8 mouse cellular contexts compared by ENCODE assay signal in the genomic region with DNA sequence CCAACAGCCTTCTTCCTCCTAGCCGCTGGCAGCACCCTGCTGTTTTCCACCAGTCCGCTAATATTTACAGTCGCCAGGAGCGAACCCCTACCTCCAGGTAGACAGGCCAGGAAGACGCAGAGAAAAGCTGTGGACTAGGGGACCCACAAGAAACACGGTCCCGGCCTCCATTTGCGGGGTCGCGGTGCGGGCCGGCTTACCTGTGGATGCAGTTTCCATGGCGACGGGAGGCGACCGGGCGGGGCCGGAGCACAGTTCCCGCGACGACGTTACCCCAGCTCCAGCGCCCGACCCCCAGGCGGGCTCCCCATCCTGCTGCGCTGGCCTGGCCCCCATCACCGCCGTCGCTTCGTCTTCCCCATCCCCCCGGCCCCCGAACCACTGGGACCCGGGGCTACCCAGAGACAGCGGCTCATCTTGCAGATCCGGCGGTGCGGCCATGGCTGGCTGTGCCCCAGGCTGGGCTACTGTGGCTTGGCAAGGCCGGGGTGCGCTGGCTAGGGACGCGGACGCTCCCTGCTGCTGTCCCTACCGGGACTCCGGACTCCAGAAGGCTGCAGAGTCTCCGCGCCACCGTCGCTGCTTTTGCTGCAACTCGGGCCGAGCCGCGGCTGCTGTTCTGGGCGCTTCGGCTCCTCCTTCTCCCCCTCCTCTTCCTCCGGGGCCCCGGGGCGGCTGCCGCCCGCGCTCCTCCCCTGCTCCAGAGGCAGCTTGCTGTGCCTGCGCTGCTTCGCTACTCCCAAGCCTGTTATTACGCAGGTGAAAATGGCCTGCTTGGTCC. TPM values are rescaled to one million over a fixed set of nuclear protein-coding genes. Genes with fewer than 3 reads are reported as not detected.
A peak's percentile ranks its signal among the peaks of the same experiment; 100 is the strongest.
DNase-seq lines count a peak whose midpoint lies in the region; ATAC-seq and TF ChIP-seq lines count a peak whose summit lies in the region.

No protein-coding gene starts in this region.

- H3K4me2 ChIP-seq in forebrain, embryonic 13.5 days: peak overlapping the region; percentile 88
- H3K4me2 ChIP-seq in heart, embryonic 15.5 days: peak overlapping the region; percentile 100
- H3K4me2 ChIP-seq in liver, embryonic 14.5 days (ENCODE audit: low read depth): peak overlapping the region; percentile 52

- TF ChIP-seq POLR2A in ES-Bruce4 (IDR thresholded peaks at IDR 0.05; ENCODE audit: insufficient read depth, low read length): no peak

- H3K9me3 ChIP-seq in ES-Bruce4 (replicated peaks; ENCODE audit: control insufficient read depth, insufficient read depth, low read length, poor library complexity, severe bottlenecking): no peaks in the 10 kb centered on the region
- no peaks in the 10 kb centered on the region for H3K9me3 ChIP-seq in forebrain, embryonic 13.5 days (replicated peaks)
- H3K9me3 ChIP-seq in heart, embryonic 15.5 days (replicated peaks): no peaks in the 10 kb centered on the region
- H3K9me3 ChIP-seq in liver, embryonic 14.5 days (ENCODE audit: control insufficient read depth, low read length): no peaks in the 10 kb centered on the region

- no peak for TF ChIP-seq CTCF in ES-Bruce4 (IDR thresholded peaks at IDR 0.05; ENCODE audit: low read depth, low read length)
- TF ChIP-seq CTCF in liver, embryonic 14.5 days (IDR thresholded peaks at IDR 0.05; ENCODE audit: low read depth): no peak

- H3K27ac ChIP-seq in ES-Bruce4 (ENCODE audit: insufficient read depth, low read length): no peak overlapping the region
- H3K27ac ChIP-seq in forebrain, embryonic 13.5 days: peak overlapping the region; percentile 63
- H3K27ac ChIP-seq in heart, embryonic 15.5 days: no peak overlapping the region
- H3K27ac ChIP-seq in liver, embryonic 14.5 days: no peak overlapping the region

- peaks cover 2% of the 10 kb centered on the region; the same call in 1 of the 2 replicates for H3K27me3 ChIP-seq in ES-Bruce4 (ENCODE audit: control insufficient read depth, insufficient read depth, low read length, poor library complexity, severe bottlenecking)
- H3K27me3 ChIP-seq in forebrain, embryonic 13.5 days: peaks cover 9% of the 10 kb centered on the region; the same call in 1 of the 2 replicates
- peaks cover 27% of the 10 kb centered on the region for H3K27me3 ChIP-seq in heart, embryonic 15.5 days
- H3K27me3 ChIP-seq in liver, embryonic 14.5 days (ENCODE audit: control insufficient read depth, insufficient read depth, low read length): peaks cover 31% of the 10 kb centered on the region

- H3K9ac ChIP-seq in ES-Bruce4 (ENCODE audit: low read depth, poor library complexity, severe bottlenecking): peak overlapping the region; percentile 44
- H3K9ac ChIP-seq in forebrain, embryonic 13.5 days: peak overlapping the region; percentile 82
- H3K9ac ChIP-seq in heart, embryonic 15.5 days: peak overlapping the region; percentile 56
- no peak overlapping the region for H3K9ac ChIP-seq in liver, embryonic 14.5 days (replicated peaks)

- peak overlapping the region; percentile 71 for H3K4me3 ChIP-seq in ES-Bruce4 (ENCODE audit: low read depth, low read length)
- H3K4me3 ChIP-seq in forebrain, embryonic 13.5 days: peak overlapping the region; percentile 74
- peak overlapping the region; percentile 75 for H3K4me3 ChIP-seq in heart, embryonic 15.5 days
- H3K4me3 ChIP-seq in liver, embryonic 14.5 days (ENCODE audit: insufficient read depth in 1 of 2, low read depth in 2 of 2, low read length in 2 of 2): peak overlapping the region; percentile 40 to 45

- peak; percentile 13 for DNase-seq in c-Kit-positive CD71-negative TER-119-negative erythroid progenitor cells, embryonic 14.5 days (ENCODE audit: low read depth)
- peak; percentile 16 to 47 for DNase-seq in kidney, postnatal 25 days
- DNase-seq in liver, embryonic 14.5 days (ENCODE audit: low read depth in 3 of 3, low spot score in 3 of 3): no peak
- DNase-seq in naive thymus-derived CD4-positive, alpha-beta T cell, adult 2 months (ENCODE audit: low read depth): peak; percentile 2
- DNase-seq in testis, postnatal 10 days (ENCODE audit: low spot score): peak; percentile 55

- ATAC-seq in forebrain, embryonic 13.5 days: peak; percentile 92
- ATAC-seq in heart, embryonic 15.5 days (replicated peaks; ENCODE audit: insufficient number of reproducible peaks, insufficient read depth, low FRiP score, low read depth): peak; percentile 39
- ATAC-seq in liver, embryonic 14.5 days (ENCODE audit: insufficient read depth): no peak

- no peak for TF ChIP-seq EP300 in ES-Bruce4 (IDR thresholded peaks at IDR 0.05; ENCODE audit: insufficient read depth, low read depth, low read length)
- no peak for TF ChIP-seq EP300 in liver, embryonic 14.5 days (IDR thresholded peaks at IDR 0.05; ENCODE audit: low read depth)

- H3K4me1 ChIP-seq in ES-Bruce4 (ENCODE audit: control insufficient read depth, insufficient read depth, low read length): no peaks in the 10 kb centered on the region
- H3K4me1 ChIP-seq in forebrain, embryonic 13.5 days: peaks cover 21% of the 10 kb centered on the region
- H3K4me1 ChIP-seq in heart, embryonic 15.5 days (replicated peaks): peaks cover 17% of the 10 kb centered on the region
- no peaks in the 10 kb centered on the region for H3K4me1 ChIP-seq in liver, embryonic 14.5 days (replicated peaks; ENCODE audit: control insufficient read depth in 2 of 2, insufficient read depth in 2 of 2, low read length in 1 of 2)

- under 1% methylated on average over 63 of the region's 63 CpGs for WGBS in forebrain, embryonic 13.5 days
- WGBS in heart, embryonic 15.5 days: 0% methylated on average over 63 of the region's 63 CpGs
- WGBS in liver, embryonic 14.5 days (ENCODE audit: insufficient replicate concordance): under 1% methylated on average over 60 of the region's 63 CpGs

- no peaks in the 10 kb centered on the region for H3K36me3 ChIP-seq in ES-Bruce4 (ENCODE audit: control insufficient read depth, insufficient read depth, low read length, poor library complexity, severe bottlenecking)
- no peaks in the 10 kb centered on the region for H3K36me3 ChIP-seq in forebrain, embryonic 13.5 days (ENCODE audit: poor library complexity, severe bottlenecking)
- no peaks in the 10 kb centered on the region for H3K36me3 ChIP-seq in heart, embryonic 15.5 days
- no peaks in the 10 kb centered on the region for H3K36me3 ChIP-seq in liver, embryonic 14.5 days (replicated peaks; ENCODE audit: control insufficient read depth, insufficient read depth, low read depth)

RNA-seq across cellular contexts. Expression of gene Rtn1, which starts 0.6 kb away (rescaled TPM):
- 6.3 and 6.6 TPM in 2 replicates for polyA plus RNA-seq in ES-Bruce4 (2011; ENCODE audit: insufficient read depth, insufficient read length, low read depth, missing spikeins)
- polyA plus RNA-seq in forebrain, embryonic 13.5 days (2015; fragmentation: Nextera tagmentation; extraction: Ambion mirVana): 1,241 and 1,349 TPM in 2 replicates
- 12.8 and 28.2 TPM in 2 replicates for polyA plus RNA-seq in heart, embryonic 15.5 days (2015; fragmentation: Nextera tagmentation; extraction: Ambion mirVana)
- 0.63 and 1.8 TPM in 2 replicates for polyA plus RNA-seq in liver, embryonic 14.5 days (2012; rRNA removed)
- 0.78 and 1.5 TPM in 2 replicates for polyA plus RNA-seq in liver, embryonic 14.5 days (2014; fragmentation: Nextera tagmentation; extraction: Ambion mirVana)

RNA-seq across cellular contexts. Expression of gene Lrrc9, which starts 33.4 kb away (rescaled TPM):
- 3.6 and 4.6 TPM in 2 replicates for polyA plus RNA-seq in ES-Bruce4 (2011; ENCODE audit: insufficient read depth, insufficient read length, low read depth, missing spikeins)
- polyA plus RNA-seq in forebrain, embryonic 13.5 days (2015; fragmentation: Nextera tagmentation; extraction: Ambion mirVana): 3.0 and 3.2 TPM in 2 replicates
- 0.64 and 1.1 TPM in 2 replicates for polyA plus RNA-seq in heart, embryonic 15.5 days (2015; fragmentation: Nextera tagmentation; extraction: Ambion mirVana)
- 0.02 and 0.09 TPM in 2 replicates for polyA plus RNA-seq in liver, embryonic 14.5 days (2012; rRNA removed)
- polyA plus RNA-seq in liver, embryonic 14.5 days (2014; fragmentation: Nextera tagmentation; extraction: Ambion mirVana): 0.14 TPM in 1 of 2 replicates, not detected in the other

Comparison
In these comparisons a context has a peak if more than half of its experiments do, and no peak if none do; other contexts are left out.
1. DNase-seq: peak in c-Kit-positive CD71-negative TER-119-negative erythroid progenitor cells, embryonic 14.5 days (single experiment), kidney, postnatal 25 days (2 of 2), naive thymus-derived CD4-positive, alpha-beta T cell, adult 2 months (single experiment) and testis, postnatal 10 days (single experiment); none in liver, embryonic 14.5 days (0 of 3).
2. RNA of gene Rtn1, which starts 0.6 kb away (polyA plus RNA-seq): 1,241 to 1,349 TPM in forebrain, embryonic 13.5 days; 12.8 to 28.2 TPM in heart, embryonic 15.5 days, 6.3 to 6.6 TPM in ES-Bruce4 and 0.63 to 1.8 TPM in liver, embryonic 14.5 days; every median in the first group is over 10 times any median in the second.
3. Peak in every context shown above with its lines, with median percentiles within 50 percentile points of each other: H3K4me3 ChIP-seq and H3K4me2 ChIP-seq.